Mouse (Mus musculus) B cell, adult 62 days (primary cell): ENCODE results near the gene Olfr914. TPM values are rescaled to one million over a fixed set of nuclear protein-coding genes. Genes with fewer than 3 reads are reported as not detected.

Experiments used
- total RNA-seq: library from RNA; stranded (reverse); gene quantifications from 4 replicates; pipeline ENCODE4 v1.2.4, GENCODE M21; 2023

Gene Olfr914
- not detected in 4 replicates for total RNA-seq

DNA sequence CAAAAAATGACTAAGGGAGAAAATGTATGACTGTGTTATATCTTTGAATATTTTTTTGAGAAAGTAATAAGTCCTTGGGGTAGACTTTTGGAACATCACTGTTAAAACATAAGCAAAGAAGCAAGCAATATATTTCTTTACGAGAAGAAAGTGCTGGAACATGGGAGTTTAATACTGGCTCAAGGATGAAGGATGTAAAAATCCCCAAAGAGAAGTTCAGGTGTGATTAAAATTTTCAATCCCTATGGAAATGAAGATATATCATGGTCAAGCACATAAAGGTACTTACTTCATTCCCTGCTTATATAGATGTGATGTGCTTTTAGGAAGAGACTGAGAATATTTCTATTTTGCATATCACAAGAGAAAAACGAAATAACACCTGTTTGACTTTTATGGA, at the start of gene Olfr914:
Gene Olfr914, plus strand, starts transcription at position 301 of the 400 bp plus-strand sequence.

DNA sequence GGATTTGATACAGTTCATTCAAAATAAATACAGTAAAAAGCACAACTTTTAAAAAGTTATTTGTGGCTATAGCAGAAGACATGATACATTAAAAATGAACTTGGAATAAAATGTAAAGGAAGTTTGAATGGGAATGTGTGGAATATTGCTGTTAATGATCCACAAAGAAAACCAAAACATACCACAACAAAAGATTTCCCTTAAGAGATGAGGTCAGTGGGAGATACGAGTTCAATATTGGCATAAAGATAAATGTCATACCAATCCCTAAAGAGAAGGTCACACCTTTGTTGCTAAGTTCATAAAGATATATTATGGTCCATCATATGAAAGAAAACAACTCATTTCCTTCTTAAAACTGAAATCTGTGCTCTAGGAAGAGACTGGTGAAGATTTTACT, 25.0 kb upstream of the Olfr914 start, which contains the start of gene Olfr912:
Gene Olfr912, plus strand, starts transcription at position 301 of the 400 bp plus-strand sequence.

DNA sequence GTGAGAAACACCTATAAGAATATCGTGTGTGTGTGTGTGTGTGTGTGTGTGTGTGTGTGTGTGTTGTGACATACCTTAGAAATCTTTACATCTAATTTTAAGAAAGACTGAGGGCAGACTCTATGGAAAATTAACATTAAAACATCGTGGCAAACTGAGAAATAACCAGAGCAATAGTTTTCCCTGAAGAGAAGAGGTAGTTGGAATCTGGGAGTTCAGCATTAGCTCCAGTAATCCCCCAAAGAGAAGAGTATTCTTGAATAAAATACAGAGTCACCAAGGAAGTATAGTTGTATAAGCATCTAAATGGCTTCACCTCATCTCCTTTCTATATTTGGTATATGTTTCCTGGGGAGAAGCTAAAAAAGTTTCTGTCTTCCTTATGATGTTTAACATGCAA, 12.4 kb upstream of the Olfr914 start, which contains the start of gene Olfr913:
Gene Olfr913, plus strand, starts transcription at position 301 of the 400 bp plus-strand sequence.

DNA sequence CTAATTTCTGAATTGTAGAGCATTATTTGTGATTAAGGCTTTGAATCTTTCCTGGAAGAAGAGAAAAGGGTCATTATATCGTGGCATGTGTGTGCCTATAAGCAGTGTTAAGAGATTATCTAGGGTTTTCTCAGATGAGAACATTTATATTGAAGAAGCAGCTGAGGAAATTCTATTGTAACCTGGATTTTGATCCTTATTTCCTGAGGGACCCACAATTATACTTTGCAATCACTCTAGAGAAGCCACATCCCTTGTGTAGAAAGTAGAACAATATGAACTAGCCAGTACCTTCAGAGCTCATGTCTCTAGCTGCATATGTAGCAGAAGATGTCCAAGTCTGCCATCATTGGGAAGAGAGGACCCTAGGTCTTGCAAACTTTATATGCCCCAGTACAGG, 54.9 kb downstream of the Olfr914 start, which contains the start of gene Olfr916:
Gene Olfr916, minus strand, starts transcription at position 101 of the 400 bp plus-strand sequence.

Other genes starting within 250 kb of the Olfr914 start
- not detected in 4 replicates for gene Olfr250, start 238.2 kb upstream of the Olfr914 start, total RNA-seq
- not detected in 4 replicates for gene Olfr251, start 228.0 kb upstream of the Olfr914 start, total RNA-seq
- gene Olfr147, start 203.4 kb upstream of the Olfr914 start, total RNA-seq: not detected in 4 replicates
- gene Olfr901, start 175.6 kb upstream of the Olfr914 start, total RNA-seq: not detected in 4 replicates
- not detected in 4 replicates for gene Olfr902, start 157.4 kb upstream of the Olfr914 start, total RNA-seq
- not detected in 4 replicates for gene Olfr904, start 142.0 kb upstream of the Olfr914 start, total RNA-seq
- gene Olfr905, start 134.0 kb upstream of the Olfr914 start, total RNA-seq: 0.18 TPM in 1 of 4 replicates, not detected in the others
- not detected in 4 replicates for gene Olfr906, start 118.0 kb upstream of the Olfr914 start, total RNA-seq
- gene Olfr907, start 109.3 kb upstream of the Olfr914 start, total RNA-seq: not detected in 4 replicates
- not detected in 4 replicates for gene Olfr911-ps1, start 83.5 kb upstream of the Olfr914 start, total RNA-seq
- not detected in 4 replicates for gene Olfr910, start 67.3 kb upstream of the Olfr914 start, total RNA-seq
- not detected in 4 replicates for gene Olfr912, start 24.9 kb upstream of the Olfr914 start, total RNA-seq
- gene Olfr913, start 12.3 kb upstream of the Olfr914 start, total RNA-seq: not detected in 4 replicates
- gene Olfr916, start 54.8 kb downstream of the Olfr914 start, total RNA-seq: not detected in 4 replicates
- not detected in 4 replicates for gene Olfr917, start 60.7 kb downstream of the Olfr914 start, total RNA-seq
- not detected in 4 replicates for gene Olfr918, start 69.5 kb downstream of the Olfr914 start, total RNA-seq
- not detected in 4 replicates for gene Olfr919, start 98.6 kb downstream of the Olfr914 start, total RNA-seq
- gene Vwa5a, start 113.2 kb downstream of the Olfr914 start, total RNA-seq: 7.6 to 11.5 TPM (median 10.3 TPM) in 4 replicates
- 0.09 to 0.13 TPM (median 0.09 TPM) in 3 of 4 replicates, not detected in the other for gene Olfr920, start 147.2 kb downstream of the Olfr914 start, total RNA-seq
- not detected in 4 replicates for gene Olfr921, start 168.0 kb downstream of the Olfr914 start, total RNA-seq
- not detected in 4 replicates for gene Olfr922, start 209.5 kb downstream of the Olfr914 start, total RNA-seq
- gene Olfr923, start 221.4 kb downstream of the Olfr914 start, total RNA-seq: not detected in 4 replicates
- gene Olfr924, start 239.3 kb downstream of the Olfr914 start, total RNA-seq: not detected in 4 replicates
- not detected in 4 replicates for gene Olfr26, start 250.0 kb downstream of the Olfr914 start, total RNA-seq